Mouse (Mus musculus) heart, adult 9 months (tissue): ENCODE results near the gene Rpl21.
"Not testable (repeated sequence)": the region's sequence is repeated elsewhere in the genome, so short reads cannot be mapped to it uniquely, and the experiment has no call there.

Experiments
- DNase-seq, 2 experiments: peaks; one replicate each; pipeline ENCODE4 v3.0.0; 2022; ENCODE audit warnings: low spot score in 2 of 2

Gene Rpl21

GRCm38 (mm10) chr5:146867246-146867945 lies 34.7 kb downstream of the Rpl21 start:
- peak; percentile 24 to 28 for DNase-seq

- no peak for DNase-seq
Observed at GRCm38 (mm10) chr5:146867946-146868314, 35.2 kb downstream of the Rpl21 start.

GRCm38 (mm10) chr5:146872981-146873631 lies 40.4 kb downstream of the Rpl21 start:
- no peak for DNase-seq

GRCm38 (mm10) chr5:146876024-146876423 lies 43.3 kb downstream of the Rpl21 start:
- no peak for DNase-seq

- DNase-seq, result not testable (repeated sequence)
Observed at GRCm38 (mm10) chr5:146877882-146878281, 45.2 kb downstream of the Rpl21 start.

GRCm38 (mm10) chr5:146882261-146882660 lies 49.6 kb downstream of the Rpl21 start:
- DNase-seq, result no peak

GRCm38 (mm10) chr5:146883053-146883452 lies 50.4 kb downstream of the Rpl21 start:
- no peak for DNase-seq

- DNase-seq, result no peak
Observed at GRCm38 (mm10) chr5:146883486-146884272, 51.0 kb downstream of the Rpl21 start.
